ENCODE assay signal across 11 mouse cellular contexts in the genomic region with DNA sequence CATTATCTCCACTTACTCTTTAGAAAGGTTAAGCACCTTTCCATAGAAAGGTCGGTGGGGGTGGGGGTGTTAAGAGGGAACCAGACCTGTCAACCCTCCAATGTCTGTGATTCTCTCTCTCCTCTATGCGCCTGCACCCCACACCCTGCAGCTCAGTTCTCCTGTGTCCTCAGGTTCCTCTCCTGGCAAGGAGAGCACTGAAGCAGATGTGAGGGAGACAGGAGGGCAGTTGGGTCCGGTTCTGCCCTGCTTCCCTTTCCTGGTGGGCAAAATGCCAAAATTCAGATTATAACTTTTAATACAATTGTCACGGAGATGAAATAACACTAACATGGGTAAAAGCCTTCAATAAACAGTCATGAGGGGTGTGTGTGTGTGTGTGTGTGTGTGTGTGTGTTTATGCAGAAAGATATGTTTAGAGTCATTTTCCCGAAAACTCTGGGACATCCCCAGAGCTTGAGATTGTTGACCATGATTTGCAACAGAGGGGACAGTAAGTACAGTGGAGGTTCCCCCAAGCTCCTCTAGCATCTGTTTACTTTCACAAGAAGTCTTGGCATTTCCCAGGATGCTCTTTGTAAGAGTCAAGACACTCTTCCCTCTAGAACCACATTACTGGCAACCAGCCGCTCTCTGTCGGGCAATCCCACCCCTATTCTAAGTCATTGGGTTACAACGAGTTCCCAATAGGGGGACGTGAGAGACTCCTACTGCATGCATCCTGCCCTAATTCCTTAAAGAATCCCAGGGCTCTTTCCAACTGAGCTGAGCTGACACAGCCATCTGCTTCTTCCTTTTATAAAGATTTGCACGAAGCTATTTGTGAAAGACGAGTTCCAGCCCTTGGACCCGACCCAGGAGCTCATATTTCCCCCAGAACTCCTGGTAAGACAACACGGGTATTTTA. TPM values are rescaled to one million over a fixed set of nuclear protein-coding genes. Genes with fewer than 3 reads are reported as not detected.
DNase-seq lines count a peak whose midpoint lies in the region; ATAC-seq and TF ChIP-seq lines count a peak whose summit lies in the region.
"Had no signal": no experiment of that assay in that cellular context is flagged by ENCODE, and none has a peak within 500 bp of the region (broad histone marks: within the 10 kb centered on the region; RNA-seq: fewer than 3 reads in every experiment).

No protein-coding gene starts in this region.

- 42% methylated on average over 13 of the region's 13 CpGs for WGBS in kidney, embryonic 15.5 days
- 48% methylated on average over 13 of the region's 13 CpGs for WGBS in heart, embryonic 12.5 days

- TF ChIP-seq POLR2A in brain, embryonic 14.5 days (IDR thresholded peaks at IDR 0.05; ENCODE audit: borderline replicate concordance, extremely low read depth, insufficient read depth, insufficient read length, poor library complexity, severe bottlenecking), result no peak

- H3K4me1 ChIP-seq in kidney, embryonic 15.5 days, result peaks cover 13% of the 10 kb centered on the region
- peaks cover 8% of the 10 kb centered on the region; the same call in 1 of the 2 replicates for H3K4me1 ChIP-seq in heart, embryonic 12.5 days (replicated peaks)

- H3K9ac ChIP-seq in kidney, embryonic 15.5 days, result no peak overlapping the region
- H3K9ac ChIP-seq in heart, embryonic 12.5 days, result no peak overlapping the region

- H3K9me3 ChIP-seq in kidney, embryonic 15.5 days (replicated peaks), result no peaks in the 10 kb centered on the region
- H3K9me3 ChIP-seq in heart, embryonic 12.5 days (replicated peaks), result no peaks in the 10 kb centered on the region

- no peaks in the 10 kb centered on the region for H3K27me3 ChIP-seq in kidney, embryonic 15.5 days
- peaks cover 9% of the 10 kb centered on the region; the same call in 1 of the 2 replicates for H3K27me3 ChIP-seq in heart, embryonic 12.5 days (replicated peaks)
- H3K27me3 ChIP-seq: Patski had no signal

- 0 out of 2 replicates have a peak overlapping the region, but pooled peaks have one; percentile 7 for H3K4me2 ChIP-seq in kidney, embryonic 15.5 days
- no peak overlapping the region for H3K4me2 ChIP-seq in heart, embryonic 12.5 days

- H3K27ac ChIP-seq in kidney, embryonic 15.5 days, result peak overlapping the region; percentile 37; the same call in 1 of the 2 replicates
- no peak overlapping the region for H3K27ac ChIP-seq in heart, embryonic 12.5 days (ENCODE audit: poor library complexity, severe bottlenecking)

- no peak for TF ChIP-seq CTCF in brain, embryonic 14.5 days (IDR thresholded peaks at IDR 0.05; ENCODE audit: borderline replicate concordance, extremely low read depth, insufficient read depth, insufficient read length)

- DNase-seq in adrenal gland, postnatal 36 days, result peak; percentile 11 to 43
- no peak for DNase-seq in adrenal gland, postnatal 4 days (ENCODE audit: low spot score in 2 of 2)
- no peak for DNase-seq in kidney, postnatal 14 days
- peak; percentile 64 for DNase-seq in brain, embryonic 14.5 days (ENCODE audit: low read depth)
- DNase-seq in left cerebral cortex, postnatal 4 days, result peak; percentile 21
- no peak for DNase-seq in ovary, postnatal 36 days (ENCODE audit: low spot score)
- DNase-seq: kidney, adult 8-10 months had no signal

- no peak; the same call in 1 of the 2 replicates for ATAC-seq in kidney, embryonic 15.5 days (replicated peaks; ENCODE audit: low FRiP score)
- no peak for ATAC-seq in heart, embryonic 12.5 days (ENCODE audit: insufficient number of reproducible peaks, low FRiP score)
- ATAC-seq: Patski had no signal

- H3K4me3 ChIP-seq in kidney, embryonic 15.5 days (replicated peaks), result no peak overlapping the region
- no peak overlapping the region for H3K4me3 ChIP-seq in heart, embryonic 12.5 days

- intact Hi-C loops in left cerebral cortex, postnatal 4 days (cut with DNase I), result loop anchor here (10.0 kb wide), 1 partner anchor 867 kb away; no protein-coding TSS in a partner anchor

- H3K36me3 ChIP-seq in kidney, embryonic 15.5 days, result no peaks in the 10 kb centered on the region
- no peaks in the 10 kb centered on the region for H3K36me3 ChIP-seq in heart, embryonic 12.5 days

RNA-seq across cellular contexts. Expression of gene Aox2, which starts 13.5 kb away (rescaled TPM):
- total RNA-seq in adrenal gland, postnatal 36 days (2021), result under 1 TPM; 0.30 to 0.86 TPM
- under 1 TPM; 0.11 TPM for total RNA-seq in adrenal gland, postnatal 4 days (2021)
- polyA plus RNA-seq in kidney, embryonic 15.5 days (2015; fragmentation: Nextera tagmentation; extraction: Ambion mirVana), result 0.08 and 0.12 TPM in 2 replicates
- 0.01 and 0.04 TPM in 2 replicates for polyA plus RNA-seq in brain, embryonic 14.5 days (2012; rRNA removed)
- total RNA-seq in left cerebral cortex, postnatal 4 days (2021), result not detected
- polyA plus RNA-seq in heart, embryonic 12.5 days (2016; fragmentation: Nextera tagmentation; extraction: Ambion mirVana), result not detected in 2 replicates
- total RNA-seq: megakaryocyte-erythroid progenitor cell, adult 5-6 weeks had no signal

Comparison
In these comparisons a context has a peak if more than half of its experiments do, and no peak if none do; other contexts are left out.
1. DNase-seq: peak in adrenal gland, postnatal 36 days (2 of 2), brain, embryonic 14.5 days (single experiment) and left cerebral cortex, postnatal 4 days (single experiment); none in adrenal gland, postnatal 4 days (0 of 2), kidney, postnatal 14 days (single experiment) and ovary, postnatal 36 days (single experiment).